Mouse (Mus musculus): ENCODE results near the gene Gm11037. TPM values are rescaled to one million over a fixed set of nuclear protein-coding genes. Genes with fewer than 3 reads are reported as not detected.

The Gm11037 gene
- total RNA-seq, 2 experiments from 2014 or later = not detected

DNA sequence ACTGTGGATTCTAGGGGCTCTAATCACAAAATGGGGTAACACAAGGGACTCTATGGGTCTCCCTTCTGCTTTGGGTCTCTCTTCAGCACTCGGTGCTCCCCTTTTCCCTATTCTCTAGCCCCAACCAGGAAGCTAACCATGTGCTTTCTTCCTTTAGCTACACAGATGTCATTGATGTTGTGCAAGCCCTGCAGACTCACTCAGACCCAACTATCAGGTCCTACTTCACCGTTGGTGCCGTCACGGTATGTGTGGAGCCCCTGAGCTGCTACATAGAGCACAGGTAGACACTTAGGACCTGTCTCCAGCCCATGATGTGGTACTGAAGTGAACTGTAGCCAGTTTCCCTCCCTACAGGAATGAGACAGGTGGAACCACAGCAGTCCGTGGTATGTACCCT, 27.3 kb upstream of the Gm11037 start:
- intact Hi-C loops (cut with DNase I) = no loop called here
- no peak for TF ChIP-seq CTCF (IDR thresholded peaks at IDR 0.05)
- Histone ChIP-seq H3K4me3 (no peak overlapping the region), H3K27ac (peak overlapping the region; percentile 31; the same call in 1 of the 2 replicates)
- DNase-seq = no peak

DNA sequence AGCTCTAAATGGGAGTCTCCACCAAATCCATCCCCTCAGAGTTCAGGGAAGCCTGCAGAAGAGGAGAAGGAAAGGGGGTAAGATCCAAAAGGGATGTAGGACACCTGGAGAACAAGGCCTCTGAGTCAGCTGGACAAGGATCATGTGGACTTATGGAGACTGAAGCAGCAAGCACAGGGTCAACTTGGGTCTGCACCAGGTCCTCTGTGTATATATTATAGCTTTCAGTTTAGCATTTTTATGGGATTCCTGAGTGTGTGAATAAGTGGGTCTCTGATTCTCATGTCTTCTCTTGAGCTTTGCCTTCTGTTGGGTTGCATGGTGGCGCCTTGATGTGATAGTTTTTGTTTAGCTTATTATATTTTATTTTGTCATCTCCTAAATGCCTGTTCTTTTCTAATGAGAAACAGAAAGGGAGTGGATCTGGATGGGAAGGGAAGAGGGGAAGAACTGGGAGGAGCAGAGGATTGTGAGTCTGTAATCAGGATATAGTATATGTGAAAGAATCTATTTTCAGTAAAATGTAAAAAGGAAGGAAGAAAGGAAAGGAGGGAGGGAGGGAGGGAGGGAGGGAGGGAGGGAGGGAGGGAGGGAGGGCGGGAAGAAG, 14.2 kb upstream of the Gm11037 start:
- no peak for TF ChIP-seq CTCF (IDR thresholded peaks at IDR 0.05)
- DNase-seq = no peak

DNA sequence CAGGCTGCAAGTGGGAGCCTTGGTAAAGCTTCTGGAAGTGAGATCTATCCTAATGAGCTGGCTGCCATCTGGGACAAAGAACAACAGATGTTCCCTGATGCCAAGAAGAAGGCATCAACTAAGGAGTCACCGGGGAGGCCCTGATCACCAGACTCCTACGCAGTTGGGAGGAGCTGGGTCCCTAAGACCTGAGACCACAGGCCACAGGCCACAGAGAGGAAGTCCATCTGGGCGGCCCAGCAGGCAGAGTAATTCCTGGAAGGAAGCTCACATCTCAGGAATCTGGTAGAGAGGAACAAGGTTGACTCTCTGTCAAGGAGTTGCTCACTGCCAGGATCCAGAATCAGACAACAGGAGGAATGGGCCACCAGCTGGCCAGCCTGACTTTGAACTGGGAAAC, 9.1 kb upstream of the Gm11037 start:
- Histone ChIP-seq H3K4me3 (no peak overlapping the region), H3K27ac (peak overlapping the region; percentile 84)
- DNase-seq = peak; percentile 51
- no peak for TF ChIP-seq CTCF (IDR thresholded peaks at IDR 0.05)
- intact Hi-C loops (cut with DNase I) = no loop called here

More for the DNA sequence above, 14.2 kb upstream of the Gm11037 start:
- Histone ChIP-seq H3K4me3 (no peak overlapping the region), H3K27ac (no peak overlapping the region)
- intact Hi-C loops (cut with DNase I) = no loop called here

DNA sequence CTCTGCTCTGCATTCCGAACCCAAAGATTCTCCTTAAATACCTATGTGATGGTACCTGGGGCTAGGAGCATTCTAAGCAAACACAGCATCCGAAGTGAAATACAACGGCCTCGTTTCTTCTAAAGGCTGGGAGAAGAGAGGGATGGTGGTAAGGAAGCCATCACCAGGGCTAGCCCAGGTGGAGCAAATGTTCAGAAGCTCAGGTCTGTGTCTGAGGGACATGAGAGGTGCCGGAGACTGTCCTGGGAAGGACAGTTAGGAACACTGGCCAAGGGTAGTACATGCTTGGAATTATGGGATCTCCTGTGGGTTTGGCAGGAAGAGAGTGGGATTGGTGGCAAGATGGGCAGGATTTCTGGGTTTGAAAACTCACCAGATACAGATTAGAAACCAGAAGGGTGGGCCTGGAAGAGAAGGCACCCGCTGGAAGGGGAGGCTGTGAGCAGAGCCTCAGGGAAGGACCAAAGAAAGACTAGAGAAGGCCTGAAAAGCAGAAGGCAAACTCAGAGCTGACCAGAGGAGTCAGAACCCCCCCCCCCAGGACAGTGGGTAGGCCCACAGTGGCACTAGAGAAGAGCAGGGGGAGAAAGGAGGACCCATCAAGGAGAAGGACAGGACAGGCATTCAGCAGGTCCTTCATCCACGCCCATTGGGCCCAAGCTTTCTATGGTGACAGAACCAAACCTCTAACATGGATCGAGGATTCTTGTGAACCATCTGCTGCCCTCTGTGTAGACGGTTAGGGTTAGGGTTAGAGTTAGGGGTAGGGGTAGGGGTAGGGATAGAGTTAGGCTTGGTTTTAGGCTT, 7.9 kb upstream of the Gm11037 start:
- H3K27ac ChIP-seq = peak overlapping the region; percentile 93
- no peak for DNase-seq
- intact Hi-C loops (cut with DNase I) = no loop called here

DNA sequence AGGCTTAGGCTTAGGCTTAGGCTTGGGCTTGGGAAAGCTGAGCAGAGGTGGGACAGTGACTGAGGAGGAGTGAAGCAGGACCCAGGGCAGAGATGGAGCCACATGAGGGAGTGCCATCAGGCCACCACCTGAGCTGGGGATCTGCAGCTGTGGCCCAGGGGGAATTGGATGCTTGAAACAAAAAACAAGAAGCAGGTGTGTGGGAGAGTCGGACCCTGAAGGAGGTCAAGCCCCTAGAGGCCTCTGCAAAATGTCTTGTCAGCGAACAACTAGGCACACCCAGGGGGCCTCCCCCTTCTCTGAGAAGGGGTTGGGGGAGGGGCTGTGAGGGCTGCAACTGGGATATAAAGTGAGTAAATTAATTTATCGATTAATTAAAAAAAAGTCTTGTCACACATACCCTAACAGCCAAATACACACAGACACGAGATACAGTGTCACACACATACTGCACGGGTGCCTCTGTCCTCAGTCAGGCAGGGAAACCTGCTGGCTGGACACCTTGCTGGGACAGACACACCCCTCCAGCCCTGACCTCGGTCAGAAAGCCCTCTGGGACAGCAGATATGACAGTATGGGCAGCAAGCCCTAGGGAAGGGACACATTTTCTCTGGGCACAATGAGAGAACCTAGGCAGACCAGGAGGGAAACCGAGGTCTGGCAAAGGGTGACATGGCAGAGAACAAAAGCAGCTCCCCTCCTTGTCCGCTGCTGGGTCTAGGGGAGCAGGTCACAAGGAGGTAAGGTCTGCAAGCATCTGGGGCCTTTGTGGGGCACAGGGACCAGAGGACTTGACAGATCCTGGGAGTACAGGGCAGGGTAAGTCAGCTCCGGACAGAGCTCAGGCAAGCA, 7.1 kb upstream of the Gm11037 start:
- TF ChIP-seq CTCF (IDR thresholded peaks at IDR 0.05) = no peak
- intact Hi-C loops (cut with DNase I) = loop anchor here (2.0 kb wide), 1 partner anchor 29 kb away; no protein-coding TSS in a partner anchor
- H3K4me3 ChIP-seq = peak overlapping the region; percentile 79
- H3K27ac ChIP-seq = peak overlapping the region; percentile 93
- no peak for DNase-seq

More for the DNA sequence above, 7.9 kb upstream of the Gm11037 start:
- TF ChIP-seq CTCF (IDR thresholded peaks at IDR 0.05) = no peak
- H3K4me3 ChIP-seq = no peak overlapping the region

DNA sequence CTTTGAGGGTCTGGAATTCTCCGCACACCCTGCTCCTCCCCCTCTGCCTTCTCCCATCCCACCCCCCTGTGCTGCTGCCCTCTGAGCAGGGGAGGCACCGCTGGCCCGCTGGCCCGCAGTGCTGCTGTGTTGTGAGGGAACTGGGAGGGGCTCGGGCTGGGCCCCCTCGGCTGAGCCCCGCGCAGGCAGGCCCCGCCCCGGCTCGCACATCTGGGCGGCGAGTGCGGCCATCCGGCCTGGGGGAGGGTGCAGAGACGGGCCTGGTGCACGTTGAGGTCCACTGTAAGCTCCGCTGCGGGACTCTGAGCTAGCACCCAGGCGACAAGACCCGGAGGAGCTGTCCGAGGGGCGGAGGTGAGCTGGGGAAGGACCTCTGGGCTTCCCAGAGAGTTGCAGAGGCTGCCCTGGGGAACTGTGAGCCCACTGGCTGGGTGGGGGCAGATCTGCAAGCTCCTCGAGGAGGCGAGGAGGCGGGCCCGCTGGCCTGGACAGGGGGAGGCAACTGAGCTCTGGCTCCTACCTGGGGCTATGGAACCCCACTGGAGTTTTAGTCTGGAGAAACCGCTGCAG, 6.1 kb upstream of the Gm11037 start, which contains the start of gene Hspa12b:
TSS of gene Hspa12b (plus strand) at position 120 of the 570 bp plus-strand sequence.
- intact Hi-C loops (cut with DNase I) = loop anchor here (2.0 kb wide), 1 partner anchor 30 kb away; no protein-coding TSS in a partner anchor
- TF ChIP-seq CTCF (IDR thresholded peaks at IDR 0.05) = no peak
- peak; percentile 82 for DNase-seq
- peak within 1 kb of the TSS; percentile 93 for H3K27ac ChIP-seq
- H3K4me3 ChIP-seq = peak within 1 kb of the TSS; percentile 79

DNA sequence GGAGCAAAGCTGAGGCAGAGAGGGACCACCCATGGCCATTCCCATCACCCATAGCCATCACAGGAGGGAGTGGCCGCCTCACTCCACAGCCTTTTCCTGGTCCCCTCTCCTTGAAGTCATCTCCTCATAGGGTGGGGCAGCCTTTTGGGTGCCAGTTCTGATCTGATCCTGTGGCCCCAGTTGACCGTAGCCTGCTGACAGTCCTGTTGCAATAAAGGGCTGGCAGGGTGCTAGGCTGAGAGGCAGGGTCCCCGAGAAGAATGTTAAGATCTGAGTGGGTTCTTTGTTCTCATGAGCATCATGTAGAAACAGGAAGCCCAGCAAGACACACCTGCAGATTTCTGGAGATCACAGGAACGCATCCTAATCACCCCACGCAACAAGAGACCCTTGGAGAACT, 5.1 kb upstream of the Gm11037 start:
- DNase-seq = peak; percentile 66
- TF ChIP-seq CTCF (IDR thresholded peaks at IDR 0.05) = no peak
- intact Hi-C loops (cut with DNase I) = no loop called here
- Histone ChIP-seq H3K4me3 (peak overlapping the region; percentile 79), H3K27ac (peak overlapping the region; percentile 93)

DNA sequence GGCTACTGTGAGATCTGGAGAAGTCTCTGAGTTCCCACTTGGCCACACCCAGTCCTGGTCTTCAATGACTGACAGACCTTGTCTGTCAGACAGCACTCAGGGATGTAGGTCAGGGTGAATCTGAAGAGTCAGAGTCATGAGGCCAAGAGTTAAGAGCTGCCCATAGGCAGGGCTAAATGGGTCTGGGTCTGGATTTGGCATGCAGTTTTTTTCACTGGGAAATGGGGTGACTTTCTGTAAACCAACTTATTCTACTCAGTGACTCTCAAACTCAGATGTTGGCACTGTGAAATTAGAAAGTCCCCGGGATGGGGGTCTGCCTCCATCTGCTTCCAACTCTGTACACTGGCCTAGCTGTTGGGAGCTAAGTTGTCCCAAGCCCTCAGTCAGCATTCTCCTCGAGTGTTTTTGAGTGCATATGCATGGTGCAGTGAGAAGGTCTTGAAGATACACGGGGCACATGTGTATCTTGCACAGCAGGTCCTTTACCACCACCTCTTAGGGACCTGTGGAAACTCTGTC, 4.6 kb upstream of the Gm11037 start:
- Histone ChIP-seq H3K27ac (peak overlapping the region; percentile 93), H3K4me3 (peak overlapping the region; percentile 79)
- DNase-seq = no peak
- intact Hi-C loops (cut with DNase I) = no loop called here
- no peak for TF ChIP-seq CTCF (IDR thresholded peaks at IDR 0.05)

DNA sequence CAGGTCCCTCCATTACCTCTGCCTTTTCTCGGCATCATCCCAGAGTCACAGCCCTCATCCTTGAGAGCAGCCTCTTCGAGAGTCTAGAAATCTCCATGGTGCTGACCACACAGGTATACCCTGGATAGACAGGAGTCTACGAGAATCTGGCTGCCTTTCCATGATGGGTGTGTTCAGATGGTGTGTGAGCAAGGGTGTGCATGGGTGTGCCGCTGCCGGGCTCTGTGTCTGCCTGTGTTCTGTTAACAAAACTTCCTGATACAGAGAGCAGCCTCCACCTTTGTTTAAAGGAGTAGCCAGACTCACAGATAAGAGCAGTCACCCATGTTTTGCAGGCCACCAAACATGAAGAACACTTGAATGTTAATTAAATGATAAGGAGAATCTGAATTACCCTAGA, 3.5 kb upstream of the Gm11037 start:
- DNase-seq = no peak
- intact Hi-C loops (cut with DNase I) = no loop called here
- Histone ChIP-seq H3K27ac (peak overlapping the region; percentile 93), H3K4me3 (peak overlapping the region; percentile 79)
- TF ChIP-seq CTCF (IDR thresholded peaks at IDR 0.05) = no peak

DNA sequence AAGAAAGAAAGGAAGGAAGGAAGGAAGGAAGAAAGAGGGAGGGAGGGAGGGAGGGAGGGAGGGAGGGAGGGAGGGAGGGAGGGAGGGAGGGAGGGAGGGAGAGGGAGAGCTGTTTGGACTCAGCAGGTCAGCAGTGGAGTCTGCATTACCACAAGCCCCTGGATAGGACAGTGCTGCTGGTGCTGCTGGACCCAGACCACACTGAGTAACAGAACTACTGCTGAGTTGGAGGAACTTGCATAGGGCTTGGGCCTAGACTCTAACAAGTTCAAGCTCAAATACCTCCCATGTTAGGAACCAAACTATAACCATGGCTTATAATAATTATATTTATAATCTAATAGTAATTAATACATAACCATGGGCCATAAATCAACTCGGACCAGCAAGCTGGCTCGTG, 2.4 kb upstream of the Gm11037 start:
- Histone ChIP-seq H3K27ac (peak overlapping the region; percentile 72), H3K4me3 (peak overlapping the region; percentile 13; the same call in 1 of the 2 replicates)
- intact Hi-C loops (cut with DNase I) = no loop called here
- TF ChIP-seq CTCF (IDR thresholded peaks at IDR 0.05) = no peak
- no peak for DNase-seq

DNA sequence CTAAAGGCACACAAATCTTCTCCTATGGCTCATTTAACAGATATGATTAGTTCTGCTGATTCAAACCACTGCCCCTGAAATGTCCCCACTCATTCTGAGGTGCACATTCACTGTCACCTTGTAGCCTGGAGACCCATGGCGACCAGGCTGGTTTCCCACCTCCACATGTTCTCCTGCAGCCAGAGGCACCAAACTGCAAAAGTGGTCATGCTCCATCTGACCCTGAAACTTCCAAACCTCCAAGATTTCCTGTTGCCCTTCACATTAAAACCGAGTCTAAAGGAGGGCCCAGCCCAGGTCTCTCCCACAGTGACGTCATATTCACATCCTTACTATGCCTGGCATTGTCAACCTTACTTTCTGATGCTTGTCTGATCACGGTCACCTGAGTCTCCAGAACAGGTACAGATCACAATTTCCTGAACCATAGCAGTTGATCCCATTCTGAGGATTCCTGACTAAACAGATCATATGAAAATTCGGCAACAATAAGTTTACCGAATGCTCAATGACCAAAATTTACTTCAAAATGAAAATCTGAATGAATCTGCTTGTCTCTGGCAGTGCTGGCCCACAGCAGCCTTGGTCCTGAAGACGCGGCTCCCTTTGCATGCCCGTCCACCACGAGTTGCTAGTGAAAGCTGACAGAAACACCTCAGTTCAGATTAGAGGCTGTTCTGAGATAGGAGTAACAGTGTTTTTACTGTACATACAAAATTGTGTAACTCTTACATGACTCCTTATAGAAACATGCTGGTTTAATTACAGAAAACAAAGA, 997 bp upstream of the Gm11037 start:
- Histone ChIP-seq H3K27ac (peak overlapping the region; percentile 72), H3K4me3 (peak overlapping the region; percentile 40)
- DNase-seq = no peak
- TF ChIP-seq CTCF (IDR thresholded peaks at IDR 0.05) = no peak
- intact Hi-C loops (cut with DNase I) = no loop called here

Data from gastrocnemius, adult 2 months (tissue).